Mouse (Mus musculus) cerebellum, adult 2 months (tissue): Measurements from ENCODE around the gene Dlx3.

Experiments
- CTCF ChIP-seq: fragments of 200-500 bp; IDR thresholded peaks from 2 replicates; pipeline ENCODE4 v1.5.1; 2011; ENCODE audit warnings: low read depth, mild to moderate bottlenecking, control low read depth, low read length, moderate library complexity, borderline replicate concordance; ENCODE audit not compliant: insufficient read depth
- POLR2A ChIP-seq: fragments of 200-500 bp; IDR thresholded peaks from 2 replicates; pipeline ENCODE4 v1.6.1; 2011; ENCODE audit warnings: low read length, control low read depth, borderline replicate concordance; ENCODE audit not compliant: insufficient read depth

GRCm38 (mm10) chr11:95157872-95158271 lies 38.0 kb downstream of the Dlx3 start:
- no peak for TF ChIP-seq CTCF
- TF ChIP-seq POLR2A: no peak
